ENCODE assay signal across 8 mouse cellular contexts in the genomic region with DNA sequence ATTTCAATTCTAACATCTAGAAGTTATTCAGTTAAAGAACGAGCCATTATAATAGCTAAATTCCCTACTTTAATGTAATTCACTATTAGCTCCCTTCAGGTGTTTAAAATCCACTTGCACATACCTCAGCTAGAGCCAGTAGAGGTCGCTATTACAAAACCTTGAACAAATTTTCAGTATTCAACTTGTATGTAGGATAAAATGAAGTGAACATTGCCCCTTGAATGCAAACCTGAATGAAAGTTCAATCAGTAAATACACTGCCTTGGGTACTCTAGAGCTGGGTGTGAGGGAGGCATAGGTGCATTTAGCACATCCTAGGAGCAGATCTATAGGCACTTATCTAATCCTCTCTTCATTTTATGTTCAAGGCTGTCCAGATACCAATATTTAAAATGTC. TPM values are rescaled to one million over a fixed set of nuclear protein-coding genes. Genes with fewer than 3 reads are reported as not detected.
DNase-seq lines count a peak whose midpoint lies in the region; ATAC-seq lines count a peak whose summit lies in the region.

No protein-coding gene starts in this region.

- intact Hi-C loops in gastrocnemius, postnatal 14 days (cut with DNase I; ENCODE audit: low total_unique reads) = loop anchor here (2.0 kb wide), 1 partner anchor 101 kb away; no protein-coding TSS in a partner anchor
- intact Hi-C loops in left cerebral cortex, postnatal 36 days (cut with DNase I) = loop anchor here (2.0 kb wide), 1 partner anchor 103 kb away; no protein-coding TSS in a partner anchor

- peak; percentile 68 for DNase-seq in kidney, adult 9 months
- no peak for DNase-seq in kidney, postnatal 10 days
- peak; percentile 37 for DNase-seq in Muller cell, postnatal 12 days (ENCODE audit: inconsistent ontology term)
- DNase-seq in forelimb bud, embryonic 11.5 days (ENCODE audit: low read depth, low spot score) = peak; percentile 50
- peak; percentile 85 for DNase-seq in naive thymus-derived CD4-positive, alpha-beta T cell, adult 2 months (ENCODE audit: low read depth)
- no peak for DNase-seq in gastrocnemius, postnatal 14 days
- DNase-seq in left cerebral cortex, postnatal 36 days (ENCODE audit: low spot score in 2 of 2) = no peak

- ATAC-seq in CD4-positive, CD25-positive, alpha-beta regulatory T cell, adult 4 months = peak; percentile 77

RNA-seq across cellular contexts. Expression of gene Sos1, which starts 24.6 kb away (rescaled TPM):
- 1 to 10 TPM; 4.6 to 5.4 TPM for polyA plus RNA-seq in CD4-positive, CD25-positive, alpha-beta regulatory T cell, adult 4 months (2017; shearing (Covaris generic))
- 10 to 100 TPM; 11.7 to 13.5 TPM for total RNA-seq in gastrocnemius, postnatal 14 days (2021)
- 10 to 100 TPM; 29.8 to 33.6 TPM for total RNA-seq in left cerebral cortex, postnatal 36 days (2021)

Comparison
In these comparisons a context has a peak if more than half of its experiments do, and no peak if none do; other contexts are left out.
1. DNase-seq: peak in kidney, adult 9 months (single experiment), Muller cell, postnatal 12 days (single experiment), forelimb bud, embryonic 11.5 days (single experiment) and naive thymus-derived CD4-positive, alpha-beta T cell, adult 2 months (single experiment); none in kidney, postnatal 10 days (single experiment), gastrocnemius, postnatal 14 days (single experiment) and left cerebral cortex, postnatal 36 days (0 of 2).